Mouse (Mus musculus): ENCODE data around the gene Fbxw11.
"Not testable (repeated sequence)": the region's sequence is repeated elsewhere in the genome, so short reads cannot be mapped to it uniquely, and the experiment has no call there.

The Fbxw11 gene

DNA sequence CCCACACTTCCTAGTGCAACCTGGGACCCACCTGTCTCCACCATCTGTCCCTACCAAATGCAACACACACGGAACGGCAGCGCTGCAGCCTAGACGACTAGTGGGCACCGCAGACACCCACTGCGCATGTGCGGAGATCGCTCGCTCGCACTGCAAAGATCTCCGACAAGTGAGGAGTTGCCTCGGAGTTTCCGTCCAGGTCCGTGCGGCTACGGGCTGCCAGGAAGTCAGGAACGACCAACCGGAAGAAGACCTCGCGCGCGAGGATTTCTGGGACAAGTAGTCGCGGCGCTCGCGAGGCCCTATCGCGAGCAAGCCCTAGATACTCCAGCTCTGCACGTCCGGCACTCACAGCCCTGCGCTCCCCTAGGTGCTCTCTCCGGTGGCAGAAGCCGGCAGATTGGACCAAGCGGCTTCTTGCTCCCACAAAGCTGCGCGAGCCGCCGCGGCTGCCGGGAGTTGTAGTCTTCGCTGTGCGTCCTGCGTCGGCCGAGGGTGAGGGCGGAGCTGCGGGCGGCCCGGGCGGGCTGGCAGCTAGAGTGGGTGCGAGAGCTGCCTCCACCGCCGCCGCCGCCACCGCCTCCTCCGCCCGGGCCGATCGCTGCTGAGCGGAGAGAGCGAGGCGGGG lies at the start of gene Fbxw11:
TSS of gene Fbxw11 (plus strand) at position 476 of the 628 bp plus-strand sequence.
- peak; percentile 97 for DNase-seq (ENCODE audit: extremely low spot score, low spot score)

DNA sequence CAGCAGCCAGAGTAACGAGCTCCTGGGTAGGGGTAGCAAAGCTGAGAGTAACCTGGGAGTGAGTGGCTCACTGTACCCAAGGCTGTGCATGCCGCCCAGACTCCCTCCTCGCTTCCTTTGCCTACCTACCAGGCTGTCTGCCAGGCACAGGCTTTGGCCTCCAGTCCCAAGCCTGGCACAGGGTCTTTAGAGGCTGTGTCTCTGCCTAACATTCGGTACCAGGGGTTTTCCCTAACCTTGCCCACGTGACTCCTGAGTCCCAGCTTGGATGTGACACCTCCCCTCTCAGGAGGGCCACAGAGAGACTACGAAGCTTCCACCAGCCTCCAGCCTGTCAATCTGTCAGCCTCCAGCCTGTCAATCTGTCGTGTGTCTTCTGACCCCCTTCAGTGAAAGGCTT lies 49.4 kb upstream of the Fbxw11 start:
- no peak for DNase-seq (ENCODE audit: extremely low spot score, low spot score)

DNA sequence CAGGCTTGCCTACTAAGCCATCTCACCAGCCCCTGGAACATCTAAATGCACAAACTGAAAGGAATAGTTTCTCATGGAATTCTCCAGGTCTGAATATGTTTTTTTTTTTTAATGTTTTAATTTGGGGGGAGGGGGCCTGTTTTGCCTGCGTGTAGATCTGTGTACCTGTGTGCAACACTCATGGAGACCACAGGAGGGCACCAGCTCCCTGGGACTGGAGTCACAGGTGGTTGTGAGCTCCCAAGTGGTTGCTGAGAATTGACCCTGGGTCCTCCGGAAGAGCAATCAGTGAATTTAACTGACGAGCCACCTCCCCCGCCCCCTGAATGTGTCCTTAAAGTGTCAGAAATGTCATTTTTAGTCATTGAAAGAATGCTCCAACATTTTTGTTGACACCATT lies 48.4 kb upstream of the Fbxw11 start:
- no peak for DNase-seq (ENCODE audit: extremely low spot score, low spot score)

DNA sequence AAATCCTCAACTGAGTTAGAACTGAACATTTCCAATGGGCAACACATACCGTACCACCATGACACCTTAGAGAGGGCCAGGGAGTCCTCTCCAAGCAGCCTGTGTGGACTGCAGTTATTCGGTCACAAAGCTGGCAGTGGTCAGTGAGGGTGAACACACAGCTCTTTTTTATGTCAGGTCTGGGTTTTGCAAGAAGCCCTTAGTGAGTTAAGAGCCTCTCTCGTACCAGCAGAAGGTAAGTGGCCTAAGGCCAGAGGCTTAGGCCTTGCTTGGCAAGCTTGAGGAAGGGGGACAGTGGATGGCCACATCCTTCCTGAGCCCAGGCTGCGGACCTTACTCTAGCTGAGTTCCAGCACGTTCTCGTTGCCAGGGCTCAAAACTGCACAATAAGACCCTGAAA lies 42.2 kb upstream of the Fbxw11 start:
- no peak for DNase-seq (ENCODE audit: extremely low spot score, low spot score)

DNA sequence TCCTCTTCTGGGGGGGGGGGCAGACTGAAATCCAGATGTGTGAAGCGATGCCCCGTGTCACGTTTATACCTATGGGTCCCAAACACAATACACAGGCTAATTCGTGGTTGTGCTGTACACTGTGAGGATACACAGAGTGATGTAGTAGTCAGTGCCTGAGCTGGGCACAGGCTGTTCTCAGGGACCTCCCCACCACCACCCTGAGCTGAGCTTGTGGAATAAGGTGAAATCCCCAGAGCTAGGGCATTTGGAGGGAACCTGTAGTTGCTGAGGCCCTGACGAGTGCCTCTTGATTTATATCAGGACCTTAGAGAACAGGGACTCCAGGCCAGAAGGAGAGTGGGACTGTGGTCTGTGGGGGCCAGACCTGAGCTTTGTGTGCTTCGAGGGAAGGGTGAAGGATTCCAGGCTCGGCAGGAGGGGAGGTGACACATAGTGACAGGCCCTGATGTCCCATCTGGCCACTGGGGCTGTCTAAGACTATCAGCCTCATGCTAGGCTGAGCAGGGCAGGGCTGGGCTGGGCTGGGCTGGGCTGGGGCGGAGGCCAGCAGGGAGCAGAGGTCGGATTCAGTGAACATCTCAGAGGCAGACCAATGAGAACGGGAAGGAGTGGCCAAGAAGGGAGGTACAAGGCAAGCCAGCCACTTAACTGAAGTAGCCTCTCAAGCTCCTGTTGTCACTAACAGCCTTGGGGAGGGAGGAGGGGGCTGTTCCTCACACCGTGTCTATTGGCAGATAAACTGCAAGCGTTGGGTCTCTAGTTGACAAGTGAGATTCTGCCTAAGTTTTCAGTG lies 40.8 kb upstream of the Fbxw11 start:
- DNase-seq (ENCODE audit: extremely low spot score, low spot score) = peak; percentile 37

DNA sequence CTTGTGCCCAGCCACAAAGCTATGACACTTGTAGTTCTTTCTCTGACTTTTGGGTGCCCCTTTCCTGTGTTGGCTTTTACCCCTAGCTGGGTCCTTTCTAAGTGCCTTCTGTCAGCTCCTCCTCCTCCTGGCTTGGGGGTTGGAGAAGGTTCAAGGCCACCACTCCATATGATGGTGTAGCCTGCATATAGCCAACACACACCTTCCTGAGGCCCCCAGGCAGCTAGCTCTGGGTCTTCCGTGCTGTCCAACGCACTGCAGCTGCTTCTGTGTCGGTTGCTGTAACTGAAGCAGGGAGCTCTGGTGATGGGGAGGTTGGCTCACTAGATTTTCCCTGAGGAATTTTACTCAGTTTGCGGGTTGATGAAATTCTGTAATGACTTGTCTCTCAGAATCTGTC lies 37.9 kb upstream of the Fbxw11 start:
- DNase-seq (ENCODE audit: extremely low spot score, low spot score) = no peak

DNA sequence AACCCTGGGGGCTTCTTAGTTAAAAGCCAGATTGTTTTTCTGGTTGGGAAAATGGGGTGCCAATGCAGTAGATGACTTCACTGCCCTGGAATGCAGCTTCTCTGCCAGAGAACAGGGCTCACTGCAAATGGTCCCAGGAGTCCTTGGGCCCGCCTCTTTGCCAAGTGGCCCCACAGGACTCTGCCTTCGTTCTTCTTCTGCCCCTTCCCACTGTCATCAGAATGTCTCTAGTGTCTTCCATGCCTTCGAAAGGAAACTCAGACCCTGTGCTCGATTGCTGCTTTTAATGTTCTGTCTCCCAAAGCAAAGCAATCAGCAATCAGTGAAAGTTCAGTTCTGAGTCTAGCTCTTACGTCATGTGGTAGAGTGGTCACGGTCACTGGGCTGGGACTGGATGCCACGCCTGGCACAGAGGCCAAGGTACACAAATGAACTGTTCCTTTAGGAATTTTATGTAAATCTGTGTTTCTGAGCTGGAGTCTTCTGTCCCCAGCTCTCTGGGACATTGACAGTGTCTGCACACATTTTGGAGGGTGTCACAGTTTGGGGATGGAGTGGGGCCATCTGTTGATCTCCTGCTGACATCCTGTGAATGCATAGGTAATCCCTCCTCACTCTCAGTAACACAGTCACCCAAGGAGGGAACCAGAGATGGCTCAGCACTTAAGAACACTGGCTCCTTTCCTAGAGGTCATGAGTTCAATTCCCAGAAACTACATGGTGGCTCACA lies 37.2 kb upstream of the Fbxw11 start:
- no peak for DNase-seq (ENCODE audit: extremely low spot score, low spot score)

DNA sequence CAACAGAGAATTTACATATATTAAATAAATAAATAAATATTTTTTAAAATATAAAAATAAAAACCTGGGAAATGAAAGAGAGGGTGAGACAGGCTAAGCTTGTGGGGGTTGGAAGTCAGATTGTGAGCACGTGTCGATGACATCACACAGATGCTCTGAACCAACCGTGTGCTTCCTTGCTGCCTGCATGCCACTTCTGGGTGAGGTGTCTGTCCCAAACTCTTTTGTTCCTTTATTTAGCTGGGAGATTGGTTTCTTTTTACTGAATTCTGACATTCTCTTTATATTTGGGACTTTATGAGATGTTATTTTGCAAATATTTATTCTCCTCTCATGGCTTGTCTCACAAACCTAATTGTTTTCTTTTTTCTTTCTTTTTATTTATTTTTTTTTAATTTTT lies 36.6 kb upstream of the Fbxw11 start:
- DNase-seq (ENCODE audit: extremely low spot score, low spot score) = no peak

DNA sequence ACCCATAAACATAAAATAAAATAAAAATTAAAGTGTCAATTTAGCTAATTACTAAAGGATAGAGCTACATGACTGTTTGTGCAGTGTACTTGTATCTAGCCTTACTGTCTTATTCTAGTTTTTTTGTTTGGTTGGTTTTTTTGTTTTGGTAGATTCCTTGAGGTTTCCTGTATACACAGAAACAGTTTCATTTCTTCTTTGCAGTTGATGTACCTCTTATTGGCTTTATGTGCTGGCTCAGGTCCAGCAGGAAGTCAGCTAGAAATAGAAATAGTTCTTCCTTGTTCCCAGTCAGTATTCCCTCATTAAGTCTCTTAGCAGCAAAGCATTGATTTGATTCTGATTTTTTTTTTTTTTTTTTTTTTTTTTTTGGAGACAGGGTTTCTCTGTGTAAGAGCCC lies 35.2 kb upstream of the Fbxw11 start:
- no peak for DNase-seq (ENCODE audit: extremely low spot score, low spot score)

DNA sequence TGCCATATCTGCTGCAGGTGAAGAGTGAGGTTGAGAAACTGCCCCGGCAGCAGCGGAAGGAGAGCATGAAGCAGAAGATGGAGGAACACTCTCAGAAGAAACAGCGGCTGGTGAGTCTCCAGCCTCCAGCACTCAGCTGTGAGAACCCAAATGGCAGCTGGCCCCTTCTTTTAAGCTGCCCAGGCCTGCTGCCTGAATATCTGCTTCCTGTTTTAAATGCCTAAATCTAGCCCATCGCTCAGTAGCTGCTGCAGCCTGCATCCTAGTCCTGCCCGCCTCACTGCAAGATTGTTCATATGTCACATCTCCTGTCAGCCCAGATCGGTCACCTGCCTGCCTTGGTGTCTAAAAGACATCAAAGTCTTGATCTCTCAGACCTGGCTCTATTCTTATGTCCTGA lies 31.9 kb upstream of the Fbxw11 start:
- DNase-seq (ENCODE audit: extremely low spot score, low spot score) = no peak

DNA sequence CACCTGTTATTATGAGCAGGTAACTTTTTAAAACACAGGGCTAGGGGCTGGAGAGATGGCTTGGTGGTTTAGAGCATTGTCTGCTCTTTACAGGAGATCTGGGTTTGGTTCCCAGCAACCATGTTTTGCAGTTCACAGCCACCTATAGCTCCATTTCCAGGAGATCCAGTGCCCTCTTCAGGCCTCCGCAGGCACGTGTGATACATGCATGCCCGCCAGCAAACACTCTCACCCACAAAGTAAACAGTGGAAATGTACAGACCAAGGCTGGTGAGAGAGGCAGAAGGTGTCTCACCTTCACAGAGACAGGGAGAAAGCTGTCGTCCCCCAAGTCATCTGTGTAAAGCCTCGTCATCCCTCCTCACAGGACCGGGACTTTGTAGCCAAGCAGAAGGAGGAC lies 30.2 kb upstream of the Fbxw11 start:
- DNase-seq (ENCODE audit: extremely low spot score, low spot score) = no peak

DNA sequence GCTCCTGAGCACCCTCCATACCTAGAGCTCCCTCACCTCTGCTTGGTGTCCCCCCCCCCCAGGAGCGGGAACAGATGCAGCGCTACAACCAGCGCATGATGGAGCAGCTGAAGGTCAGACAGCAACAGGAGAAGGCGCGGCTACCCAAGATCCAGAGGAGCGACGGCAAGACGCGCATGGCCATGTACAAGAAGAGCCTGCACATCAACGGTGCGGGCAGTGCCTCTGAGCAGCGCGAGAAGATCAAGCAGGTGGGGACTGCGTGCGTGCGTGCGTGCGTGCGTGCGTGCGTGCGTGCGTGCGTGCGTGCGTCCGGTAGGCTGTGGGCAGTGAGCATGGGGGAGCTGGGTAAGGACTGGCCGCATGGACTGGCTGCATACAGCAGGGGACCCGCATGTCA lies 28.1 kb upstream of the Fbxw11 start:
- no peak for DNase-seq (ENCODE audit: extremely low spot score, low spot score)

DNA sequence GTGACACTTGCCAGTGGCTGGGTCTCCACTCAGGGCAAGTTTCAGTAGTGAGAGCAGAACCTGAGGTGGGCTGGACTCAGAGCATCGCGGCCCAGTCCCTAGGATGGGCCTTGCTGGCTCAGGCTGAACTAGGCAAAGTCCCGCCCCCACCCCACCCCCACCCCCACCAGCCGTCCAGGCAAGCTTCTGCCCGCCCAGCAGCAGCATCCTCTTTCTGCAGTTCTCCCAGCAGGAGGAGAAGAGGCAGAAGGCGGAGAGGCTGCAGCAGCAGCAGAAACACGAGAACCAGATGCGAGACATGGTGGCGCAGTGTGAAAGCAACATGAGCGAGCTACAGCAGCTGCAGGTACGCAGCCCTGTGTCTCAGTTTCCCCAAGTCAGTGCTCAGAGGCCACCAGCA lies 27.0 kb upstream of the Fbxw11 start:
- peak; percentile 36 for DNase-seq (ENCODE audit: extremely low spot score, low spot score)

DNA sequence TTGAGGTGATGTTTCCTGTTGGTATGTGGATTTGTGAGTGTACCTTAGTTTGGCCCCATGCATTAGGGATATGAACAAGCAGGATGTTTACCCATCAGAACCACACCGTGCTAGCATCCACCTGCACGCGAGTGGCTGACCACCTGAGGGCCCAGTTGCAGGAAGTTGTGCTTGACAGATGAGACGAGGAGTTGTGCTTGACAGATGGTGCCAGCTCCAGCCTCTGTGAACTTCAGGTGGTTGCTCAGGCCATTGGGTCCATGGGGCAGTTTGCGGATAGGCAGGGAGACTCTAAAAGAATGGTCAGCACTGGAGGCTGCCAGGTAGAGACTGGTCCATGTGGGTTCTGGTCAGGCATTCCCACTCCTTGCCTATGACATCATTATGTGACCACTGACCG lies 26.4 kb upstream of the Fbxw11 start:
- DNase-seq (ENCODE audit: extremely low spot score, low spot score) = no peak

DNA sequence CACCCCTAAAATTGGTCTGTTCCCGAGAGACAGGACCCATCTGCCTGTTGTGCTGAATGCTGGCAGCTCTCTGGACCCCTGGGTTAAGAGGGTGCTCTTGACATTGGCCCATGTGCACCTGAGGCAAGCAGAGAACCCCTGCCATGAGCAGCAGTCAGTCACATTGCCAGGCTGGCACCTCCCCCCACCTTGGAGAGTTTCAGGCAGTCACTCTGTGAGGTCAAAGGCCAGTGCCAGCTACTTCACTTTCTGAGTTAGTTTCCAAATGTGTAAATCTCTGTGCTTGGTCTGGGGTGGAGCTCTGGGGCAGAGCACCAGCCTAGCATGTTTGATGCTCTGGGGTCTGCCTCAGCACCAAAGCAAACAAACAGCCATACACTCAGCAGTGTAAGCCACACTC lies 24.5 kb upstream of the Fbxw11 start:
- DNase-seq (ENCODE audit: extremely low spot score, low spot score) = no peak

DNA sequence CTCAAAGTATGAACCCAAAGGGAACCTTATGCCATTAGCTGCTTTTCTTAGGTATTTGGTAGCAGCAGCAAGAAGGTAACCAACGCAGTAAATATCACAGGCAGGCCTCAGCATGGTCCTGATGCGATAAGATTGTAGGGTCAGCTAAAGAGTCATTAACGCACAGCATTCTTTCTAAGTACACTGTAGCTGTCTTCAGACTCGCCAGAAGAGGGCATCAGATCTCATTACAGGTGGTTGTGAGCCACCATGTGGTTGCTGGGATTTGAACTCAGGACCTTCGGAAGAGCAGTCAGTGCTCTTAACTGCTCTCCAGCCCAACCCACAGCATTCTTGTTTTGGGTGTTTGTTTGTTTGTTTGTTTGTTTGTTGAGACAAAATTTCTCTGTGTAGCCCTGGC lies 23.9 kb upstream of the Fbxw11 start:
- not testable (repeated sequence) for DNase-seq (ENCODE audit: extremely low spot score, low spot score)

DNA sequence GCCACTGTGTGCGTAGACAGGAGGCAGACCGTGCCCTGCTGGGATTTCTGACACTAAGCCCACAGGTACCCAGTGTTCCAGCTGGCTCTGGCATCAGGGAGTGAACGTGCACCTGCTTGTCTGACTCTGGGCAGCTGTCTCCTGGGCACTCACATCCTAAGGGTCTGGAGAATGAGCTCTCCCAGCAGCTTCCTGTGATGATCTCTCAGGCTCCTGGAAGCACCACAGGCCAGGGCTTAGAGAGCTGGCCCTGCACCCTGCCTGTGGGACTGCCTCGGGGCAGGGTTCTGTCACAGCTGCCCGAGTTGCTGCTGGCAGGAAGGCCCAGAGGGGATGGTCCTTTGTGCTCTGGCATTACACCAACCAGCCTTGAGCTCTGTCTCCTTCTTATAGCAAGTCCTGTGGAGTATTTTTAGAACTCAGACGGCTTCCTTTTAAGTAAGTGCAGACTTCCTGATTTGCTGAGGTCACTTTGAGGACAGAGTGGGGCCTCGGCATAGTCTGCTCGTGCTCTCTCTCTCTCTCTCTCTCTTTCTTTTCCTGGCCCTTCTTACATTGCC lies 23.2 kb upstream of the Fbxw11 start:
- DNase-seq (ENCODE audit: extremely low spot score, low spot score) = peak; percentile 30

DNA sequence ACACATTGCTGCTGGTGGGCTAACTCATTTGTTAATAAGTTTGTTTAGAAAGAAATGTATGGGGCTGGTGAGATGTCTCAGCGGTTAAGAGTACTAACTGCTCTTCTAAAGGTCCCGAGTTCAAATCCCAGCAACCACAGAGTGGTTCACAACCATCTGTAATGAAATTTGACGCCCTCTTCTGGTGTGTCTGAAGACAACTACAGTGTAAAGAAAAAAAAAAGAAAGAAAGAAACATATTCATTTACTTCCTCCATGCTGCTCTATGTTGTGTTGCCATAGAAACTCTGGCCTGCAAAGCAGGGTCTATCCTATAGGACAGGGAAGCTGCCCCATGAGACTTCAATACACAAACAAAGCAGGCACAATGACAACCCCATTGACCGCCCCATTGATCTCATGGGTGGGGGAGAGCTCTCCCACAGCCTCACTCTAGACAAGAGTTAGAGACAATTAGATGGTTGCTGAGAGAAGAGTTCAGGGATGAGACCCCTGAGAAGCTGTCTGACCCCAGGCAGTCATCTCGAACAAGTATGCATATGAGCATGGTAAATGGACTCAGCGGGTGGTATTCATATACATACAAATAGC lies 22.6 kb upstream of the Fbxw11 start:
- DNase-seq (ENCODE audit: extremely low spot score, low spot score) = no peak

DNA sequence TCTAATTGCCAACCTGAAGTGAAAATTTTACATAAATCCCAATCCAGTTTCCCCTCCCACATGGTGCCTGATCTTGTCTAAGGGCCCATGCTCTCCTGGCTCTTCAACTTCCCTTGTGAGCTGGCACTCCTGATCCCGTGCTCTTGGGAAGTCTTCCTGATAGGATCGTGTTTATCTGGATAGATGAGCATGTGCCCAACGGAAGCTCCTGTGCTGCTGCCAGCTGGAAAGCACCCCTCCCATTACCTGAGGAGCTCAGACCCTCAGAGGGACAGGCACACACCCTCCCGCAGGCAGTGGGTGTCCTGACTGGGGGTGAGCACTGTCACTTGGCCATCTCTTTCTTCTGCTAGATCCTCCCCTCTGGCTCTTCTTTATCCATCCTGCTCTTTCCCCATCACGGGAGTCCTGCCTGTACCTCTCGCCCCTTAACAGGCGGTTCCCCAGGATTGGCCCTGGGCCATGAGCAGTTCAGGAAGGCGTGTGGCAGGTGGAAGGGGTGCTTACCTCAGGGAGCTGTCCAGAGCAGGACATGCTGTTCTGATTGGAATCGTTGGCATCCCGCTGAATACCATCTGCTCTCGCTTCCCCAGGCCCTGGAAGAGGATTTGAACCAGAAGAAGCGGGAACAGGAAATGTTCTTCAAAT lies 20.6 kb upstream of the Fbxw11 start:
- no peak for DNase-seq (ENCODE audit: extremely low spot score, low spot score)

DNA sequence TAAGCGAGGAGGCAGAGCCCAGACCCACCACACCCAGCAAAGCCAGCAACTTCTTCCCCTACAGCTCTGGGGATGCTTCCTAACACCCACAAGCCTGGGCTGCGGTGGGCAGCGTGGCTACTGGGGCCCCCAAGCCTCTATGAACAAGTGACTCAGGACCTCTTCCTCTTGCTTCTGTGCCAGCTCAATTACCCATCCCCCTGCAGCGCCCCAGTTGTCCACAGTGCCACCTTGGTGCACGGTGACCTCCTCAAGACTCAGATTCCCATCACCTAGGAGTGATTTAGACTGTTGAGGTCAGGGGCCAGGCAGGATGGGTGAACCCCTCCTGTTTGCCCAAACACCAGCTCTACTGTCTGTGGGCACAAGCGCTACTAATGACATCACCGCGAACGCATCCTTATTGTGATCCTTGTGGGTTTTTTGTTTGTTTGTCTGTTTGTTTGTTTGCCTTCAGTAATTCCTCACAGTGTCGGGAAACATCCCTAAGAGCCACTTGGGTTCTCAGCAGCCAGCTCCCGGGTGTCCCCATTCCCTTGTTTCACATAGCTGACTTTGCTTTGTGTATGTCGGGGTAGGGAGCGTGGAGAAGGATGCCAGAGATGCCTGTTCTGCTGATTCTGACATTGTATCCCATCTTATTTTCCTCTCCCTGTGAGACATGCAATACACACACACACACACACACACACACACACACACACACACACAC lies 19.9 kb upstream of the Fbxw11 start:
- no peak for DNase-seq (ENCODE audit: extremely low spot score, low spot score)

DNA sequence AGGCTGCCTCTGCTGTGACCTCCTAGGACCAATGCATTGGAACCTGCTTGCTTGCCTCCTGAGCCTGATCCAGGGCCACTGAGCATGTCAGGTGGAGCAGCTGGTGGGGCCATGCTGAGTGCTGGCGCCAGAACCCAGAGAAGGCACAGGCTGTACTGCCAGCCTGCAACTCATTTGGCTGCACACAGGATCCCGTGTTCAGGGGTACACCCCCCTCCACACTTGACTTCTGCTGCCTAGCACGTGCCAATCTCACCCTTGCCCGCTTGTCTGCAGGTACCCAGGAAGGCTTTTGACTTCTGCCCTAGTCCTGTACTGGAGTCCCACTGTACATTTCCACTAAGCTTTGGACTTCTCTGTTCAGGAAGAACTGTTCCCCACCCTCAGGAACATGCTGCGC lies 19.3 kb upstream of the Fbxw11 start:
- no peak for DNase-seq (ENCODE audit: extremely low spot score, low spot score)

All from neural tube, embryonic 10.5 days (tissue).